Mouse (Mus musculus): ENCODE data around the gene Prrx2. TPM values are rescaled to one million over a fixed set of nuclear protein-coding genes. Genes with fewer than 3 reads are reported as not detected.

Prrx2 gene
- polyA plus RNA-seq (2015; fragmentation: Nextera tagmentation; extraction: Ambion mirVana) = 5.8 and 6.9 TPM in 2 replicates

GRCm38 (mm10) chr2:30834373-30835022 lies at the start of gene Prrx2:
TSS of gene Prrx2 (plus strand) at chr2:30834972.
- TF ChIP-seq CTCF (IDR thresholded peaks at IDR 0.05; ENCODE audit: low read depth) = no peak
- WGBS = 58% methylated on average over 7 of the region's 10 CpGs
- Histone ChIP-seq H3K36me3 (ENCODE audit: insufficient read depth, low read length) (no peaks in the 10 kb centered on the region), H3K27ac (no peak within 1 kb of the TSS), H3K4me2 (ENCODE audit: low read length) (no peak within 1 kb of the TSS), H3K9me3 (replicated peaks; ENCODE audit: low read length) (no peaks in the 10 kb centered on the region), H3K9ac (ENCODE audit: low read depth, low read length) (no peak within 1 kb of the TSS), H3K4me3 (replicated peaks; ENCODE audit: low read depth, low read length) (no peak within 1 kb of the TSS), H3K4me1 (replicated peaks; ENCODE audit: insufficient read depth, low read length) (peaks cover 14% of the 10 kb centered on the region; the same call in 1 of the 2 replicates), H3K27me3 (ENCODE audit: insufficient read depth, low read length) (no peaks in the 10 kb centered on the region)
- DNase-seq (ENCODE audit: low spot score) = no peak
- no peak for ATAC-seq (replicated peaks; ENCODE audit: low FRiP score, low read depth)

- 68% methylated on average over 4 of the region's 4 CpGs for WGBS
- ATAC-seq (replicated peaks; ENCODE audit: low FRiP score, low read depth) = no peak
- no peak for DNase-seq (ENCODE audit: low spot score)
- TF ChIP-seq CTCF (IDR thresholded peaks at IDR 0.05; ENCODE audit: low read depth) = no peak
- Histone ChIP-seq H3K9ac (ENCODE audit: low read depth, low read length) (no peak overlapping the region), H3K36me3 (ENCODE audit: insufficient read depth, low read length) (no peaks in the 10 kb centered on the region), H3K27me3 (ENCODE audit: insufficient read depth, low read length) (no peaks in the 10 kb centered on the region), H3K4me1 (replicated peaks; ENCODE audit: insufficient read depth, low read length) (peaks cover 20% of the 10 kb centered on the region; the same call in 1 of the 2 replicates), H3K27ac (peak overlapping the region; percentile 68; the same call in 1 of the 2 replicates), H3K9me3 (replicated peaks; ENCODE audit: low read length) (no peaks in the 10 kb centered on the region), H3K4me2 (ENCODE audit: low read length) (no peak overlapping the region), H3K4me3 (replicated peaks; ENCODE audit: low read depth, low read length) (no peak overlapping the region)
These were observed 47.3 kb upstream of the Prrx2 start for GRCm38 (mm10) chr2:30787466-30787865.

- no peak for DNase-seq (ENCODE audit: low spot score)
- TF ChIP-seq CTCF (IDR thresholded peaks at IDR 0.05; ENCODE audit: low read depth) = no peak
- H3K9me3 ChIP-seq (replicated peaks; ENCODE audit: low read length) = no peaks in the 10 kb centered on the region
- no peak overlapping the region for H3K9ac ChIP-seq (ENCODE audit: low read depth, low read length)
- H3K27ac ChIP-seq = 0 out of 2 replicates have a peak overlapping the region, but pooled peaks have one; percentile 4
- WGBS = 90% methylated on average over 7 of the region's 7 CpGs
- H3K4me3 ChIP-seq (replicated peaks; ENCODE audit: low read depth, low read length) = no peak overlapping the region
- ATAC-seq (replicated peaks; ENCODE audit: low FRiP score, low read depth) = no peak
- H3K4me2 ChIP-seq (ENCODE audit: low read length) = no peak overlapping the region
- H3K27me3 ChIP-seq (ENCODE audit: insufficient read depth, low read length) = no peaks in the 10 kb centered on the region
- peaks cover 9% of the 10 kb centered on the region; the same call in 1 of the 2 replicates for H3K4me1 ChIP-seq (replicated peaks; ENCODE audit: insufficient read depth, low read length)
- no peaks in the 10 kb centered on the region for H3K36me3 ChIP-seq (ENCODE audit: insufficient read depth, low read length)
These were observed 42.7 kb upstream of the Prrx2 start for GRCm38 (mm10) chr2:30792061-30792460.

- 6% methylated on average over 48 of the region's 48 CpGs for WGBS
- peak overlapping the region; percentile 43; the same call in 1 of the 2 replicates for H3K9ac ChIP-seq (ENCODE audit: low read depth, low read length)
- ATAC-seq (replicated peaks; ENCODE audit: low FRiP score, low read depth) = peak; percentile 66
These were observed 40.3 kb upstream of the Prrx2 start for GRCm38 (mm10) chr2:30794179-30795108.

GRCm38 (mm10) chr2:30795271-30795888 lies 39.4 kb upstream of the Prrx2 start:
- Histone ChIP-seq H3K9me3 (replicated peaks; ENCODE audit: low read length) (no peaks in the 10 kb centered on the region), H3K4me3 (replicated peaks; ENCODE audit: low read depth, low read length) (no peak overlapping the region), H3K9ac (ENCODE audit: low read depth, low read length) (0 out of 2 replicates have a peak overlapping the region, but pooled peaks have one; percentile 23), H3K27me3 (ENCODE audit: insufficient read depth, low read length) (no peaks in the 10 kb centered on the region), H3K4me2 (ENCODE audit: low read length) (peak overlapping the region; percentile 55), H3K4me1 (replicated peaks; ENCODE audit: insufficient read depth, low read length) (peaks cover 9% of the 10 kb centered on the region; the same call in 1 of the 2 replicates), H3K36me3 (ENCODE audit: insufficient read depth, low read length) (no peaks in the 10 kb centered on the region), H3K27ac (no peak overlapping the region)
- no peak for DNase-seq (ENCODE audit: low spot score)
- TF ChIP-seq CTCF (IDR thresholded peaks at IDR 0.05; ENCODE audit: low read depth) = no peak
- ATAC-seq (replicated peaks; ENCODE audit: low FRiP score, low read depth) = no peak
- WGBS = 72% methylated on average over 7 of the region's 7 CpGs

More at GRCm38 (mm10) chr2:30794179-30795108, 40.3 kb upstream of the Prrx2 start:
- peak; percentile 96 for DNase-seq (ENCODE audit: low spot score)
- Histone ChIP-seq H3K27ac (peak overlapping the region; percentile 70), H3K9me3 (replicated peaks; ENCODE audit: low read length) (no peaks in the 10 kb centered on the region), H3K4me1 (replicated peaks; ENCODE audit: insufficient read depth, low read length) (peaks cover 9% of the 10 kb centered on the region; the same call in 1 of the 2 replicates), H3K4me2 (ENCODE audit: low read length) (peak overlapping the region; percentile 55), H3K4me3 (replicated peaks; ENCODE audit: low read depth, low read length) (peak overlapping the region; percentile 24; the same call in 1 of the 2 replicates), H3K36me3 (ENCODE audit: insufficient read depth, low read length) (no peaks in the 10 kb centered on the region), H3K27me3 (ENCODE audit: insufficient read depth, low read length) (no peaks in the 10 kb centered on the region)
- TF ChIP-seq CTCF (IDR thresholded peaks at IDR 0.05; ENCODE audit: low read depth) = peak; percentile 88

Measured in kidney, postnatal 0 days (tissue).